Mouse (Mus musculus) bone marrow macrophage, adult 2 months (primary cell): ENCODE data around the gene Abcf3.

Experiments used
- CTCF ChIP-seq: IDR thresholded peaks from 2 replicates; pipeline ENCODE4 v1.5.1; 2012; ENCODE audit warnings: low read depth, mild to moderate bottlenecking, low read length, moderate library complexity
- POLR2A ChIP-seq: IDR thresholded peaks from 2 replicates; pipeline ENCODE4 v1.6.1; 2012; ENCODE audit warnings: mild to moderate bottlenecking, low read depth, low read length, borderline replicate concordance

GRCm38 (mm10) chr16:20552594-20552993, 4.2 kb downstream of the Abcf3 start:
- TF ChIP-seq CTCF (no peak), POLR2A (no peak)
